Mouse (Mus musculus) B cell, adult 2 months (primary cell): Measurements from ENCODE around the gene Nub1.

Experiments
- DNase-seq, 2 experiments: peaks; one replicate each; pipeline ENCODE4 v3.0.0; 2022

Gene Nub1

DNA sequence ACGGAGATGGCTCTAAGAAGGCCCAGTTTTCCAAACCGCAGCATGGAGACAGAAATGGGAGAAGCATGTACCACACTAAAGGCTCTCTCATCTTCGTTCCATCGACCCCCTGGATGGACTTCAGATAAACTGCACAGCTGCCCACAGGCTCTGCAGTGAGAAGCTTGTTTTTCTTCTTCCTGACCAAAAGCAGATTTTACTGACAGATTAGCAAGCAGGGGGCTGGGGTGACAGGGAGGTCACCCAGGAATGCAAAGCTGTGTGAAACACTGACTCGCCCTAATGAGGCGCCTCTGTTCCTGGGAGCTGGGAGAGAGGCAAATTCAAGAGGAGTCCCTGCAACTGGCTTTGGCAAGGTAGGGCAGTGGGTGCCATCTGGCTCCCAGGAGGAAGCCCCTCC lies 62.2 kb downstream of the Nub1 start:
- no peak for DNase-seq

DNA sequence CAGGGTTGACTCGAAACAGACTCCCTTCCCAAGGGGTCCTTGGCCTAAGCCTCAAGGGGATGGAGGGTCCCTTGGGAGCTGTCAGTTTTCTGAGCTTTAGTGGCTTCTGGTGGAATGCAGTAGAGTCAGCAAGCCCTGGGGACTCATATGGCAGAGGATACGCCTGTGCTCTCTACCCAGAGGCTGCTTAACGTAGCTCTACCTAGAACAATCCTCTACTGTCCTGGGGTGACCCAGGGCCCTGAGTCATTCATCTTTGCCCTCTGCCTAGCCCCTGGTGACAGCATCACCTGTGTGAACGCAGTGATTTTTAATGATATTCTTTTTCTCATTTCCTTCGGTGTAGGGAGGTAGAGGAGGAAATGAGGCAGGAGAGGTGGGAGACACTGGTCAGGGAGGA lies 64.4 kb downstream of the Nub1 start:
- no peak for DNase-seq

DNA sequence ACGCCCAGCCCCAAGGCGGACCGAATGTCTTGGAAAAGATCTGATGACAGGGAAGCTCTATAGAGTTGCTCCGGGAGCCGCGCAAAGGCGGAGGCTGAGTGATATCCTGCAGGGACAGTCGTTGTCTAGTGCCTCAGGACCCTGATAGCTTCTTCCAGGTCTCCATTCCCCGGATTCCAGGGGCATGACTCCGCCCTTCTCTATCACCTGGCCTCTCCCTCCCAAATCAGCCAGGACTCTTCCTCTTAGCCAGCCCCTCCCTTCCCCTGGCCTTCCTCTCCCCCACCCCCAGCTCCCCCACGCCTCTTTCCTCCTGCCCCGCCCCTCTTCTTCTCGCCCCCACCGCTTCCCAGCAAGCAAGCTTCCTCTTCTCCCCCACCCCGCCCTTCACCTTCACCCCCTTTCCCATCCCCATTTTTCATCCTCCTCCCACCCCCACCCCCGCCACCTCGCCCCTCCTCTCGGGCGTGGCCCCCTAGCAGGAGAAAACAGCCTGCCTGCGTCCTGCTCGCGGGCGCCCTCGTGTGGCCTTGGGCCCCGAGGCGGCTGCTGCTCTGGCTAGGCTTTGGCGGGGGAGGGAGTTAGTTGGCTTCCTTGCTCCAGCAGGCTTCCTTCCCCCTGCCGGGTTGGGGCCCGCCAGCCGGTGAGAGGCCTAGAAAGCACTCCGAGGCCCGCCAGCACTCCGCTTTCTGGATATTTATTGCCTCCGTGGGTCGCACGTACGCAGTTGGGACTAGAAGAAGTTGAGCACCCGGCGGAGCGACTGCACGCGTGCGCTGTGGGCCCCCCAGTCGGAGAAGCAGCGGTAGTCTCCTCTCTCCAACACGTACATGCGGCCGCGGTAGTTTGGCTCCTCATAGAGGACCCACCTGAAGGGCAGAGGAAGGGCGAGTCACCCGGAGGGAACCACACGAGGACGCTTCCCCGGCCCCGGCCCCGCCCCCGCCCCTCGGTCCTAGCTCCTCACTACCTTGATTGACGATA lies 65.3 kb downstream of the Nub1 start:
- peak; percentile 87 to 90 for DNase-seq

- DNase-seq = peak; percentile 43 to 47
Observed at GRCm38 (mm10) chr5:24751305-24752174, 66.2 kb downstream of the Nub1 start.

DNA sequence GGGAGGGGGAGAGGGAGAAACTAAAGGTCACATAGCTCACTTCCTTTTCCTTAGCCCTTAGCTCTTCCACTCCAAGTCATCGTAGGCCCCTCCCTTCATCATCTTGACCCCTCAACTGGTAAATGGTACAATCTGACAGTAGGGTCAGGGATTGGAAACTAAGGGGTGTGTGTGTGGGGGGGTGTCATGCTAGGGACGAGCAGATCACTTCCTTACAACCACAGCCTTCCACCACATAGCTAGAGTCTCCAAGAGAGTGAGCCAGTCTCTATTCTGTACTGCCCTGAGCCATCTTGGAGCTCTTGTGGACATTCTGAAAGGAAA lies 66.8 kb downstream of the Nub1 start:
- DNase-seq = no peak

DNA sequence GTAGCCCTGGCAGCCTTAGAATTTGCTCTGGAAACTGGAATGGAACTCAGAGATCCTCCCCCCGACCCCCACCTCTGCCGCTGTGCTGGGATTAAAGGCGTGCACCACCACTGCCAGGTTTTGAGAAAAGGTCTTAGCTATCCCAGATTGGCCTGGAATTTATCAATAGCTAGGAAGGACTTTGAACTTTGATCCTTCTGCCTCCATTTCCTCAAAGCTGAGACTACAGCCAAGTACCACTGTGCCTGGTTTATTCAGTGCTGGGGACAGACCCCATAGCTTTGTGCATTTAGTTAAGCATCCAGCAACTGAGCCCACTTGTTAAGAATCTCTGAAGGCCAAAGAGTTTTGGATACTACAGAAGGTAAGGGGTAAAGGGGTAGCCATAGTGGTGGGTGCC lies 71.6 kb downstream of the Nub1 start:
- no peak for DNase-seq

GRCm38 (mm10) chr5:24757816-24758215 lies 72.5 kb downstream of the Nub1 start, which contains the start of gene Crygn:
Gene Crygn, minus strand, starts transcription at chr5:24758008.
- no peak for DNase-seq
